Mouse (Mus musculus) small intestine, adult 2 months (tissue): ENCODE measurements at regions not wholly inside any gene's neighbourhood (a gene's known extent, or its start where the extent isn't known, plus 50 kb on each side); places are given as distances from the start of the nearest gene placed in this dataset.

ENCODE experiments used
- CTCF ChIP-seq: fragments of 200-500 bp; IDR thresholded peaks from 2 replicates; pipeline ENCODE4 v1.5.1; 2012; ENCODE audit warnings: low read depth, mild to moderate bottlenecking, control low read depth, inconsistent platforms, low read length, moderate library complexity, mixed read lengths; ENCODE audit not compliant: insufficient replicate concordance, insufficient read length; ENCODE audit errors: extremely low read depth
- POLR2A ChIP-seq: fragments of 200-500 bp; IDR thresholded peaks from 2 replicates; pipeline ENCODE4 v1.6.1; 2012; ENCODE audit warnings: low read depth, mild to moderate bottlenecking, control low read depth, inconsistent platforms, low read length, moderate library complexity

DNA sequence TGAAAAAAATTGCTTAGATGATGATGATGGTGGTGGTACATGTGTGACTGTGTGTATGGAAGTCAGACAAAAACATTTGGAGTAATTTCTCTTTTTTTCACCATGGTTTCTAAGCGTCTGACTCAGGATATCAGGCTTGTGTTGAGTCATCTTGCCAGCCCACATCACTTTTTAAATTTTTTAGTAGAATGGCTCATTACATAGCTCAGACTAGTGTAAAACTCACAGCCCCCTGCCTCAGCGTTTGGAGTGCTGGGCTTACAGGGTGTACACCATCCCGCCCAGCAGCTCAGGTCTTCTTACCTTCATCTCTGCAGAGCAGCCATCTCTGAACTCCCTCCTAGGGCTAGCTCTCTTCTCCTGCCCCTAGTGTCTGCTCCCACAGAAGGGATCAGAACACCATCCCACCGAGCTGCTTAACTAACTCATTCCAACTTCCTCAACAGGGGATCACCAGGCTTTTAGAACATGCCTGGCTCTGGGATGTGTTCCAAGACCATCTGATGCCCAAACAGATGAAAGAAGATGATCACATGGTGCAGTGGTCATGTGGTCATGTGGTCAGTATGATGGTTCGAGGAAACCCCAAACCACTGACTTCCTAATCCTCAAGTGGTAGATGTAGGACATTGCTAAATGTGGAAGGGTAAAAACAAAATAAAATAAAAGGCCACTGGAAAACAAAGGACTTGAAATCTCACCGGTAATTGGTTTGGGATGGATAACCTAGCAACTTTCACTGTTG lies 96.1 kb upstream of the Zfp507 start:
- TF ChIP-seq CTCF (no peak), POLR2A (no peak)
